Mouse (Mus musculus) layer of hippocampus, postnatal 25 days (tissue): ENCODE measurements around the gene Znhit1. TPM values are rescaled to one million over a fixed set of nuclear protein-coding genes. Genes with fewer than 3 reads are reported as not detected.
A peak's percentile ranks its signal among the peaks of the same experiment; 100 is the strongest.

Experiments
- DNase-seq, 2 experiments: peaks; one replicate each; pipeline ENCODE4 v3.0.0; 2022; ENCODE audit warnings: mixed read lengths in 2 of 2, low spot score in 1 of 2; ENCODE audit errors: extremely low spot score in 1 of 2
- total RNA-seq, 2 experiments: library from RNA; stranded (reverse); gene quantifications; 2 replicates each; pipeline ENCODE4 v1.2.3; 2021

Znhit1 gene
- total RNA-seq, 2 experiments from 2014 or later = 75.4 to 90.7 TPM

GRCm38 (mm10) chr5:136987138-136987933, 485 bp downstream of the Znhit1 start:
- peak; percentile 63 to 79 for DNase-seq

GRCm38 (mm10) chr5:136986695-136987137, 1.1 kb downstream of the Znhit1 start, which contains the start of gene Plod3:
Plod3 (plus strand) TSS chr5:136987019.
- peak; percentile 78 to 91 for DNase-seq

DNA sequence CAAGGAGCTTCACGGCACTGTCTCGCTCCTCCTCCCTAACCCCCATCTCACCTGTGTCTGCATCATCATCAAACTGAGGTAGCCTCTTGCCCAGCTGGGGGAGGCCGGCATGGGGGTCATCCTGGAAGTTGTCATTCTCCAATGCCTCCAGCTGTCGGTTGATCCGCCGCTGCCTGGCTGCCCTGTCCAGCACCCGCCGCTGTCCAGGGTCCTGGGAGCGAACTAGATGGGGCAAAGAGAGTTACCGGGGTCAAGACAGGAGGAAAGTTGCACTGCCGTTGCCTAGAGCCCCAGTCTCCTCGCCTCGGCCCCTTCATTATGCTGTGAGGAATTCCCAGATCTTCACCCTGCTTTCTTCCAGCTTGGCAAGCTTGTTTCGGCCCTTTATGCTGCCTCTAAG, 3.0 kb downstream of the Znhit1 start:
- DNase-seq = no peak

DNA sequence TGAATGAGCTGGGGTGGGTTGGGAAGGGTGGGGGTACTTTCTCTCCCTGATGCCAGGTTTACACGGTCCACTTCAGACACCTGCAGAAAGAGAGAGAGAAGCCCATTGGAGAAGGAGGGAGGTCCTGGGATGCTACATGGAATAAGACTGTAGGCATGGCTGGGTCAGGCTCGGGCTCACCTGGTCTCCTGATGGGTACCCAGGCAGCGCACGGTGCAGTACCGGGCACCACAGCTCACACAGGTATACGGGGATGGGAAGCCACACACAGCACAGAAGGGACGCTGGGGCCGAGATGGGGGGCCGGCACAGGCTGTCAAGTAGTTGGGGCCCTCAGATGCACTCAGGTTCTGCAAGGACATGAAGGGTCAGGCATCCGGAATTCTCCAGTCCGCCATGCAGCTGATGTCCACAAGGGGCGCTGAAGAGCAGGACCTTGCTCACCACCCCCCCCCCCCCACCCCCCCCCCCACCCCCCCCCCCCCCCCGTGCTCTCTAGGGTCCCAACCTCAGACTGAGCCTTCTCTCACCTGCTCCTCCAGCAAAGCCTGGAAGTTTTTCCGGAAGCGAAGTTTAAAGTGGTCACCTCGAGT, 5.4 kb downstream of the Znhit1 start:
- peak in 1 of 2 experiments; percentile 69 for DNase-seq

DNA sequence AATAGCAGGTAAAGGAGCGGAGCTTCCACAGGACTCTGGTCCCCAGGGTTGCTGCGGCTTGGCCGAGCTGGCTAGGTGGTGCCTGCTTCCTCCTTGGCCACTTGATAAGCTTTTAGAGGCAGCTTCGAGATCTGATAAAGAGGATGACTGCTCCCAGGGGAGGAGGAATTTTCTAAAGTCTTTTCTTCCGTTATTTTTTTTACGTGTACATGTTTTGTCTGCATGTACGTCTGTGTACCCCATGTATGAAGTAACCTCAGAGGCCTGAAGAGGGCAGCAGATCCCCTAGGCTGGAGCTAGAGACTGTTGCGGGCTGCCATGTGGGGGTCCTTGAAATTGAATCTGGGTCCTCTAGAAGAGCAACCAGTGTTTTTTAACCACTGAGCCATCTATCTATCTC, 6.8 kb downstream of the Znhit1 start:
- DNase-seq = no peak

- no peak for DNase-seq
These were observed 8.1 kb downstream of the Znhit1 start for GRCm38 (mm10) chr5:136979762-136980161.

DNA sequence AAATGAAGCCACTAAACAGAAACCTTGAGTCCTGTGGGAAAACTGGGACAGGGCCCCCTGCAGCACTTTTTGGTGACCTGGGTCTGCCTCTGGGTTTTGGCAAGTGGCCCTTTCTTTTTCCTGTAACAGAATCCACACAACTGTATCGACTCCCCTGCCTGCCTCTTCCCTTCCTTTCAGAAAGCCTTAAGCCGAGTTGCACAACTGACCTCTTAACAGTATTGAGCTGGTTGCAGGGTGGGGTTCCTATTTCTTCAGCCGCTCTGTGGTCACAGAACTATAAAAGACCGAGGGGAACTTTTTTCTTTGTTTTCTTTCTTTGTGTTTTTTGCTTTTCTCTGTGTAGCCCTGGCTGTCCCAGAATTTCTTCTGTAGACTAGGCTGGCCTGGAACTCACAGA, 10.1 kb downstream of the Znhit1 start:
- no peak for DNase-seq

DNA sequence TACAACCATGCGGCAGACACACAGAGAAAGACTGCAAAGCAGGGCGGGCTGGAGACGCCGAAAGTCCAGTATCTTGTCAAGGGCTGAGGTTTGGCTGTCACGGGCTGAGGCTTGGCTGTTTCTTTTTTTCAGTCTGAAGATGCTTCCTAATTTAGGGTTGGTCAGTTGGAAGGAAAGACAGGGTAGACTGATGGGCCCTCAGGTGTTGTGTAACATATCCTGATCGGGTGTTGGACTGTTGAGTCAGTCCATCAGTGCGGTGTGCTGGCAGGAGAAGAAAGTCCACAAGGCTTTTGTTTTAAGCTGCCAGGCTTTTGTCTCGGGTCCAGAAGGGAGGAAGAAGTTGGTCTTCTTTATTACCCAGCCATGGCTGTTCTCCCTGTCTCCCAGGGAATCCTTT, 14.2 kb downstream of the Znhit1 start:
- DNase-seq = no peak

DNA sequence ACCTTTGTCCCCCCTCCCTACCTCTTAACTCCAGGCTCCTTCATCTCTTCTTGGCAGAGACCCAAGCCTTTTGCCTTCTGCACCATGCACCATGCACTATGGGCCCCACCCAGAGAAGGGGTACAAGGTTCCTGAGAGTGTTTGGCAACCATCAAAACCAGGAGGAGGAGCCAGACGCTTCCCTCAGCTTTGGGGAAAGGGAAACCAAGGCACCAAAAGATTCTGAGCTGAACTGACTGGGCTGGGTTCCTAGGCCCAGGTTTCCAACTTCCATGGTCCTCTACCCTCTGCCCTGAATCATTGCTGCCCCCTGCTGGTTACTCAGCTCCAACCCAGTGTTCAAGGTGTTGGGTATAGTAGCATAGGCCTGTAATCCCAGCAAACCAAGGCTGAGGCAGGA, 17.1 kb downstream of the Znhit1 start:
- peak in 1 of 2 experiments; percentile 67 for DNase-seq

- no peak for DNase-seq
These were observed 20.2 kb downstream of the Znhit1 start for GRCm38 (mm10) chr5:136967592-136967991.

GRCm38 (mm10) chr5:136966861-136967455, 20.9 kb downstream of the Znhit1 start:
- DNase-seq = no peak

DNA sequence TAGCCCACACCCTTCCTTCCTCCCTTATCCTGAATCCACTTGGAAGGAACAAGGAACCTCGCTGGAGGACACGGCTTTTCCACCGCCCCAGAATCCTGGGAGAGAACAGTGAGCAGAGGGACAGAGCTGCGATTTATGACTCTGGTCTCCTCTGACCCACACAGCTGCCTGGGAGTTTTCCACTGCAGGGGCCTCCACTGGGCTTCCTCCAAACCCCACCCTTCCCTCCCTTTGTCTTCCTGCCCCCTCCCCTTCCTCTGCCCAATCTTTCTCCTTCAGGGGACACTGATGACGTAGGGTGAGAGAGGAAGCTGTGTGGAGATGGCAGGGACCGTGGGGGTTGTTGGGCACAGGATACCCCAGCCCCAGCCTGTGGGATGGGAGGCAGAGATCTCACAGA, 21.5 kb downstream of the Znhit1 start, which contains the start of gene Cldn15:
Cldn15 (plus strand) TSS at position 286 of the 400 bp plus-strand sequence.
- DNase-seq = no peak

- DNase-seq = no peak
These were observed 22.1 kb downstream of the Znhit1 start for GRCm38 (mm10) chr5:136965686-136966085.

DNA sequence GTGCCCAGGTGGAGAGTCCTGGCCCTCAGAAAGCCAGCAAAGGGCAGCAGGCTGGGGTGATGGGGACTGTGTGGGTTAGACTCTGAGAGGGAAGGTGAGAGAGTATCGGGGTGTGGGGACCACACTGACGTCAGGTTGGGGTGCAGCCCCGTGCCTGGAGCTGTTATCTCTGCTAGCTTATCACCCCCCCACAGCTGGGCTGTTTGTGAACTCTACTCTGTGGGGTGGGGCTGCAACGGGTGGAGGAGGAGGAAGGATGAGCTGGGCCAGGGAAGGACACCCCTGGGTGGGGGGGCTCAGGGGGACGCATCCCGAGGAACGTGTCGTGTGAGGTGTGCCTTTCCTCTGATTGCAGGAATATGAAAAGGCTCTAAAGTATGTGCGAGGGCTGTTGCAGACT, 22.6 kb downstream of the Znhit1 start:
- no peak for DNase-seq

- no peak for DNase-seq
These were observed 24.8 kb downstream of the Znhit1 start for GRCm38 (mm10) chr5:136962966-136963540.

DNA sequence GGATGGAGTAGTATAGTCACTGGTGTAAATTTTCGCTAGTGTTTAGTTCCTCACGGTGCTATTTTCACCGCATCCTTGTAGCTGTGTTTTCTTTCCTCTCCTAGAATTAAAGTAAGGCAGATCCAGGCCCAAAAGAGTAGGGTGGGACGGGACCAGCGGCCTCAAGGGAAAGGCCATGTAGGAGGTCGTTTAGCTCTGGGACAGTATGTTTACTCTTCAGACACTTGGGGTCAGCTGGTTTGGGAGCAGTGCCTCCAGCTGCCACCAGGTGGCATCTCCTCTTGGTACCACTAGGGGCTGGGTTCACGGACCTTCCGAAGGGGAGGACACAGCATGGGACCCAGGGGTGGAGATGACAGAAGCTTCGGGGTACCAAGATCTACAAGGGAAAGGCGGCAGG, 25.3 kb downstream of the Znhit1 start:
- peak; percentile 64 to 79 for DNase-seq

GRCm38 (mm10) chr5:136961983-136962461, 25.8 kb downstream of the Znhit1 start:
- peak; percentile 72 to 92 for DNase-seq

GRCm38 (mm10) chr5:136961334-136961982, 26.4 kb downstream of the Znhit1 start:
- no peak for DNase-seq

- no peak for DNase-seq
These were observed 27.8 kb downstream of the Znhit1 start for GRCm38 (mm10) chr5:136960053-136960452.

DNA sequence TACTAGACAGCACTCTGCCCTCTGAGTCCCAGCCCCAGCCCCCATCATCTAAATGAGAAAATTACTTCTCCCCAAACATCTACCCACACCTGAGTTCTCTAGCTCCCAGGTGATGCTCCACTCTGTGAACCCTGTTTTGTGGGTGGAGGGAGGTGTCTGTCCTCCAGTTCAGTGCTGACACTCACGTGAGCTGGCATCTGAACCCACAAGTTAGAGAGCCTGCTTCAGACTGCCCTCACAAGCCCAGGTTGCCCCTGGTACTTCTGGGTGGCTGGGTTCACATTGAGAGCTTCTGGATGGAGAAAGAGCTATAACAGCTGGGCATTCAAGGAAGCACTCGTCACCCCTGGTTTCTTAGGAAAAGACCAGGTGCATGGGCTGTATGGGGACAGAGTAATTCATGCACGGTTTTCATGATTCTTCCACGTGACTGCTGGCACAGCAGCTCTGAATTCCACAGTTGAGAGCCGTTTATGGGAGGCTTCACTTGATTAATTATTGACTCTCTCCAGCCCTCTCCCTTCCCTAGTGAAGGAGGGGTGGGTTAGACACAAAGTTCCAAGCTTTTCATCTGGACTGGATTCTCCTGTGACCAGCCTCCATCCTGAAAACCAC, 28.7 kb downstream of the Znhit1 start:
- DNase-seq = no peak
